Mouse (Mus musculus) midbrain, embryonic 10.5 days (tissue): ENCODE measurements around the gene Gli1. TPM values are rescaled to one million over a fixed set of nuclear protein-coding genes. Genes with fewer than 3 reads are reported as not detected.
"Not testable (repeated sequence)": the region's sequence is repeated elsewhere in the genome, so short reads cannot be mapped to it uniquely, and the experiment has no call there.

Experiments
- DNase-seq: peaks from one replicate; pipeline ENCODE4 v3.0.0-alpha.2; 2017; ENCODE audit warnings: low spot score
- H3K27ac ChIP-seq: fragments of 300-500 bp; sonication (generic); replicated peaks from 2 replicates; pipeline ENCODE4 v1.5.1; 2016; ENCODE audit warnings: mild to moderate bottlenecking
- H3K27me3 ChIP-seq: fragments of 300-500 bp; sonication (generic); 2 replicates; pipeline ENCODE4 v1.6.1; 2016; ENCODE audit warnings: low read depth, mild to moderate bottlenecking; ENCODE audit not compliant: poor library complexity, severe bottlenecking
- H3K36me3 ChIP-seq: fragments of 300-500 bp; sonication (generic); 2 replicates; pipeline ENCODE4 v1.6.1; 2016; ENCODE audit warnings: mild to moderate bottlenecking, moderate library complexity
- H3K4me1 ChIP-seq: fragments of 300-500 bp; sonication (generic); 2 replicates; pipeline ENCODE4 v1.6.1; 2016
- H3K4me3 ChIP-seq: fragments of 300-500 bp; sonication (generic); 2 replicates; pipeline ENCODE4 v1.5.1; 2016; ENCODE audit warnings: mild to moderate bottlenecking, moderate library complexity
- H3K9me3 ChIP-seq: fragments of 300-500 bp; sonication (generic); replicated peaks from 2 replicates; pipeline ENCODE4 v1.6.1; 2016; ENCODE audit warnings: mild to moderate bottlenecking
- WGBS: fragments of 180-500 bp; shearing (Covaris S2); methylation state at CpG from one replicate; pipeline ENCODE4 v1.1.7; 2016; 5-methylcytosine and 5-hydroxymethylcytosine counted together
- polyA plus RNA-seq: library from polyadenylated mRNA; unstranded; fragments of >200 nt; fragmentation: Nextera tagmentation; extraction: Ambion mirVana; gene quantifications from 2 replicates; pipeline ENCODE4 v1.2.1, GENCODE M21; 2016

Gli1 gene
- polyA plus RNA-seq, 1 experiment from 2014 or later: 11.0 TPM

- Histone ChIP-seq H3K4me3 (peak overlapping the region; percentile 56), H3K9me3 (no peaks in the 10 kb centered on the region), H3K4me1 (peaks cover 15% of the 10 kb centered on the region), H3K27ac (no peak overlapping the region), H3K36me3 (peaks cover 7% of the 10 kb centered on the region; the same call in 1 of the 2 replicates), H3K27me3 (peaks cover 89% of the 10 kb centered on the region)
- no peak for DNase-seq
- 32% methylated on average over 14 of the region's 14 CpGs for WGBS
These were observed 16.2 kb downstream of the Gli1 start for GRCm38 (mm10) chr10:127325454-127326016.

- H3K4me3 ChIP-seq: no peak overlapping the region
- peak; percentile 52 for DNase-seq
- no peaks in the 10 kb centered on the region for H3K36me3 ChIP-seq
- no peak overlapping the region for H3K27ac ChIP-seq
- 12% methylated on average over 7 of the region's 7 CpGs for WGBS
- H3K9me3 ChIP-seq: no peaks in the 10 kb centered on the region
- H3K4me1 ChIP-seq: peaks cover 15% of the 10 kb centered on the region
- peaks cover 78% of the 10 kb centered on the region for H3K27me3 ChIP-seq
These were observed 17.3 kb downstream of the Gli1 start for GRCm38 (mm10) chr10:127324495-127324894.

GRCm38 (mm10) chr10:127323131-127323855, 18.5 kb downstream of the Gli1 start:
- Histone ChIP-seq H3K36me3 (no peaks in the 10 kb centered on the region), H3K4me1 (peaks cover 15% of the 10 kb centered on the region), H3K27ac (no peak overlapping the region), H3K9me3 (no peaks in the 10 kb centered on the region), H3K27me3 (peaks cover 66% of the 10 kb centered on the region), H3K4me3 (no peak overlapping the region)
- 78% methylated on average over 17 of the region's 17 CpGs for WGBS
- no peak for DNase-seq

GRCm38 (mm10) chr10:127322669-127323068, 19.1 kb downstream of the Gli1 start:
- H3K4me1 ChIP-seq: peaks cover 15% of the 10 kb centered on the region
- H3K36me3 ChIP-seq: no peaks in the 10 kb centered on the region
- H3K4me3 ChIP-seq: no peak overlapping the region
- WGBS: 82% methylated on average over 4 of the region's 4 CpGs
- H3K27me3 ChIP-seq: peaks cover 60% of the 10 kb centered on the region
- no peaks in the 10 kb centered on the region for H3K9me3 ChIP-seq
- H3K27ac ChIP-seq: no peak overlapping the region
- no peak for DNase-seq

- H3K4me1 ChIP-seq: peaks cover 15% of the 10 kb centered on the region
- H3K27me3 ChIP-seq: peaks cover 55% of the 10 kb centered on the region
- no peak overlapping the region for H3K27ac ChIP-seq
These were observed 19.6 kb downstream of the Gli1 start for GRCm38 (mm10) chr10:127322178-127322577.

GRCm38 (mm10) chr10:127321621-127322020, 20.2 kb downstream of the Gli1 start, which contains the start of gene Arhgap9:
TSS of gene Arhgap9 (plus strand) at chr10:127321964.
- DNase-seq: no peak

More at GRCm38 (mm10) chr10:127322178-127322577, 19.6 kb downstream of the Gli1 start:
- no peak for DNase-seq
- H3K9me3 ChIP-seq: no peaks in the 10 kb centered on the region
- H3K36me3 ChIP-seq: no peaks in the 10 kb centered on the region
- WGBS: 73% methylated on average over 13 of the region's 13 CpGs
- no peak overlapping the region for H3K4me3 ChIP-seq

GRCm38 (mm10) chr10:127319969-127320368, 21.8 kb downstream of the Gli1 start:
- Histone ChIP-seq H3K36me3 (no peaks in the 10 kb centered on the region), H3K4me3 (no peak overlapping the region), H3K4me1 (no peaks in the 10 kb centered on the region), H3K27ac (no peak overlapping the region), H3K27me3 (peaks cover 33% of the 10 kb centered on the region), H3K9me3 (no peaks in the 10 kb centered on the region)
- DNase-seq: no peak
- 81% methylated on average over 7 of the region's 7 CpGs for WGBS

More at GRCm38 (mm10) chr10:127321621-127322020, 20.2 kb downstream of the Gli1 start, which contains the start of gene Arhgap9:
- 81% methylated on average over 3 of the region's 3 CpGs for WGBS
- Histone ChIP-seq H3K4me1 (peaks cover 11% of the 10 kb centered on the region), H3K4me3 (no peak within 1 kb of the TSS), H3K36me3 (no peaks in the 10 kb centered on the region), H3K27me3 (peaks cover 50% of the 10 kb centered on the region), H3K9me3 (no peaks in the 10 kb centered on the region), H3K27ac (no peak within 1 kb of the TSS)

- peaks cover 14% of the 10 kb centered on the region for H3K27me3 ChIP-seq
- no peak for DNase-seq
- H3K4me3 ChIP-seq: no peak overlapping the region
- 53% methylated on average over 4 of the region's 4 CpGs for WGBS
- H3K36me3 ChIP-seq: no peaks in the 10 kb centered on the region
- H3K4me1 ChIP-seq: no peaks in the 10 kb centered on the region
- no peaks in the 10 kb centered on the region for H3K9me3 ChIP-seq
- no peak overlapping the region for H3K27ac ChIP-seq
These were observed 23.8 kb downstream of the Gli1 start for GRCm38 (mm10) chr10:127318009-127318408.

- WGBS: 80% methylated on average over 2 of the region's 2 CpGs
- no peak overlapping the region for H3K4me3 ChIP-seq
- H3K4me1 ChIP-seq: 0 out of 2 replicates have a peak, but pooled peaks cover 2% of the 10 kb centered on the region
- H3K27ac ChIP-seq: no peak overlapping the region
- H3K27me3 ChIP-seq: peaks cover 7% of the 10 kb centered on the region
- H3K36me3 ChIP-seq: no peaks in the 10 kb centered on the region
- no peaks in the 10 kb centered on the region for H3K9me3 ChIP-seq
- no peak for DNase-seq
These were observed 24.5 kb downstream of the Gli1 start for GRCm38 (mm10) chr10:127317277-127317676.

- DNase-seq: not testable (repeated sequence)
- 82% methylated on average over 1 of the region's 1 CpGs for WGBS
- peaks cover 16% of the 10 kb centered on the region for H3K4me1 ChIP-seq
These were observed 26.8 kb downstream of the Gli1 start for GRCm38 (mm10) chr10:127314950-127315349.

GRCm38 (mm10) chr10:127313516-127313915, 28.3 kb downstream of the Gli1 start:
- Histone ChIP-seq H3K4me1 (peaks cover 17% of the 10 kb centered on the region), H3K36me3 (peaks cover 15% of the 10 kb centered on the region)
- not testable (repeated sequence) for H3K9me3 ChIP-seq, H3K27me3 ChIP-seq, H3K4me3 ChIP-seq, H3K27ac ChIP-seq, DNase-seq
- 86% methylated on average over 5 of the region's 5 CpGs for WGBS

More at GRCm38 (mm10) chr10:127314950-127315349, 26.8 kb downstream of the Gli1 start:
- H3K36me3 ChIP-seq, H3K9me3 ChIP-seq, H3K27ac ChIP-seq, H3K27me3 ChIP-seq, H3K4me3 ChIP-seq: not testable (repeated sequence)

GRCm38 (mm10) chr10:127312858-127313257, 28.9 kb downstream of the Gli1 start:
- Histone ChIP-seq H3K27me3 (no peaks in the 10 kb centered on the region), H3K4me1 (peaks cover 17% of the 10 kb centered on the region), H3K9me3 (no peaks in the 10 kb centered on the region), H3K36me3 (peaks cover 22% of the 10 kb centered on the region), H3K27ac (no peak overlapping the region), H3K4me3 (no peak overlapping the region)
- WGBS: 79% methylated on average over 4 of the region's 4 CpGs
- no peak for DNase-seq

GRCm38 (mm10) chr10:127312356-127312676, 29.5 kb downstream of the Gli1 start:
- Histone ChIP-seq H3K4me1 (peaks cover 17% of the 10 kb centered on the region), H3K9me3 (no peaks in the 10 kb centered on the region), H3K4me3 (peak overlapping the region; percentile 91), H3K27me3 (no peaks in the 10 kb centered on the region), H3K36me3 (peaks cover 27% of the 10 kb centered on the region), H3K27ac (peak overlapping the region; percentile 94)
- WGBS: 2% methylated on average over 4 of the region's 4 CpGs
- DNase-seq: peak; percentile 89
